Mouse (Mus musculus) embryo, embryonic 9.5 days (tissue): Measurements from ENCODE around the gene Tgtp2.
"Not testable (repeated sequence)": the region's sequence is repeated elsewhere in the genome, so short reads cannot be mapped to it uniquely, and the experiment has no call there.

Experiments used
- DNase-seq: peaks from one replicate; pipeline ENCODE4 v3.0.0-alpha.2; 2017; ENCODE audit errors: extremely low spot score

Tgtp2 gene

DNA sequence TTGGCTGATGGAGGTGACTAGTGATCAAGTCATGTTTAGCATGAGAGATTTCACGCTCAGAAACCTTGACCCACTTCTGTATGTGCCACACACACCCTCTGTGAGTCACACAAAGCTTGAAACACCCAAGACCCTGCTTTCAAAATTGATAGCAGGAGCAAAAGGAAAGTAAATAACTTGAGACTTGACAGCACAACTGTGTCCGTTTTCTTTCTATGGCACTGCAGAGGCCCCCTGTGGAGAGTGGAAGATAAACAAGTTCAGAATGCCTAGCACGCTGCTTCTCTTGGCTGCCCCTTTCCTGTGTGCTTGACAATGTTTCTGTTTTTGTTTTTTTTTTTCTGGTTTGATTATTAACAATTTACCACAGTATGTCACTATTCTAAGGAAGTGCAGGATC lies 20.9 kb upstream of the Tgtp2 start:
- DNase-seq = no peak

DNA sequence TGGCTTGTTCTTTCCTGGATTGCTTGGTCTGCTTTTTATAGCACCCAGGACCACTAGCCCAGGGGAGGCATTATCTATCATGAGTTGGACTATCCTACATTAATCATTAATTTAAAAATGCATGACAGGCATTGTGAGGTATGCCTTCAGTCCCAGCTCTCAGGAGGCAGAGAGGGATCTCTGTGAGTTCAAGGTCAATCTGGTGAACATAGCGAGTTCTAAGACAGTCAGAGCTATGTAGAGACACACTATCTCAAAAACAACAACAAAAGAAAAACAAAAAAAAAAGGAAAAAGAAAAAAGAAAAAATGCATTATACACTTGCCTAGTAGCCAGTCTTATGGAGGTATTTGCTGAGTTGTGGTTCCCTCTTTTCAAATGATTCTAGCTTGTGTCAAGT lies 20.4 kb upstream of the Tgtp2 start:
- no peak for DNase-seq

DNA sequence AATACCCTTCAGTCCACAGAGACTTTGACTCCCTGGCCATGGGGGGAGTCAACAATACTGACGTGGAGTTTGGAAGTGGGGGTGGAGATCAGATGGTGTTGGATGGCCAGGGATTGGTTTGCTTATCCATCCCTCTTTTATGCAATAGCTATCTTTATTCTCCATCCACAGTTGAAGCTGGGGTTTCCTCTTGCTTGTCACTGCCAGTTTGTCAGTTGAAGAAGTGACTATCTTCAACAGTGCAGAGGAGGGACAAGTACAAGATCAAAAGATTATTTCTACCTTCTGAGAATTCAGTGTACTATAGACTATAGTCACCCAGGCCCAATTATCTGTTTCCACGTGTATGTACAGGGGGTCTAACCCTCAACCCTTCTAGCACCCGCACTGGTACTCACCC lies 19.8 kb upstream of the Tgtp2 start:
- no peak for DNase-seq

DNA sequence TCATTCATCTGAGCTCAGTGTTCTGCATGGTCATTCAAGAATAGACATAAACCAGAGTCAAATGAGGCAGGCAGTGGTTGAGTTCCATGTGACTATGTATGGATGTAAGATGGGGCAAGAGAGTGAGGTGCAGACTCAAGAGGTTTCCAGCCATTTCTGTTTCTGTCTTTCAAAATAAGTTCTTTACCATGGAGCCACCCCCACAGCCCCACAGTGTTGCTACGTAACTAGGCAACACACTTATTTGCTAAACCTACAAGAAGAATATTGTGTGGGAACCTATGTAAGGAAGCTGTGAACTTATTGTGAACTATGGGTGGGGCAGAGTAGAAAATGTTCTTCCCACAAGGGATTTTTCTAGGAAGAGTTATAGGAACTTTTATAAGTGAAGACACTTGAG lies 19.1 kb upstream of the Tgtp2 start:
- DNase-seq = no peak

DNA sequence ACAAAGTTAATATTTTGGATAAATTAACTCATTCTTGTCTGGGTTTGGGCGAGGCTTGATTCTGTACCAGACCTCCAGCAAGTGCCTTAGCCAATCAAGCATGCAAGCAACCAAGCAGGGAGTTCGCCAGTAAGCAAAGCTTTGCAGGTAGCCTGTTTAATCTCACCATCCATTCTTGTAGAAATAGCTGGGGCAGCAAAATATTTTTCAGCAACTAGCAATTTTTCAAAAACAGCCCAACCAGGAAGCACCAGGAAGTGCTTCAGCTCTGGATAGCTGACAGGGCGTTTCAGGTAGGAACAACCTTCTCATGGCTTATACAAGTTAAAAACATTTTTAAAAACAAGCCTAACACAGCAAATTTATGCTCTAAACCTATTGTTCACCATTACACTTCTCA lies 17.9 kb upstream of the Tgtp2 start:
- DNase-seq = no peak

DNA sequence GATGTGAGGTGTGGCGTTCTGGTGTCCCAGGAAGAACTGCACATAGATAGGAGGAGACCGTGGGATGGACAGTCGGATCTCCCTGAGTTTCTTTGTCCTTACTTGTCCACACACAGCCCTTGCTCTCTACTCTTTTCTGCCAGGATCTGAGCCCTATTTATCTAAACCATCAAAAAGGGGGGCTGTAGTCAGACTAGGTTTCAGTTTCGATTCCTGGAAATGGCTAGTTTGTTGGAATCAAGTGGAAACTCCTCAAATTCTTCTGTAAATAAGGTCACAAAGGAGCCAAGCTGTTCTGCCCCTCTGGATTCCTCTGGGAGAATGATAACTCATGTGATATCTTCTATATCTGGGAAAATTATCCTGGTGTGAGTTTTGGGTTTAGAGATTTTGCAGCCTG lies 17.4 kb upstream of the Tgtp2 start:
- no peak for DNase-seq

DNA sequence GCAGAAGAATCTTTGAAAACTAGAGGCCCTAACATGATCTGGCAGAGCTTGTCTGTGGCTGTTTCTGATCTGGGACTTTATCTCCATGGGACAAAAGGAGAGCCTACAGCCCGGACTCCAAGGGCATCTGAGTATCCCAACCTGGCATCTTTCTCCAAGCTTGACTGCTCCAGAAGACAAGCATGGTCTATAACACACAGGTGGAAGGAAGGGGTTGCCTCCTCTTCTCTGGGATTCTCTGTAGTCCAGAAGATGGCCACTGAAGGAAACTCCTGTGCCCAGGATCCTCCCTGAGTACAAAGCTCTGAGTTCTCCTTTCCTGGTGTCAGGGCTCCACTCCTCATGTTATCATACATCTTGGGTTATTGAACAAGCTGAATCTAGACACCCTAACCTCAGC lies 16.6 kb upstream of the Tgtp2 start:
- no peak for DNase-seq

DNA sequence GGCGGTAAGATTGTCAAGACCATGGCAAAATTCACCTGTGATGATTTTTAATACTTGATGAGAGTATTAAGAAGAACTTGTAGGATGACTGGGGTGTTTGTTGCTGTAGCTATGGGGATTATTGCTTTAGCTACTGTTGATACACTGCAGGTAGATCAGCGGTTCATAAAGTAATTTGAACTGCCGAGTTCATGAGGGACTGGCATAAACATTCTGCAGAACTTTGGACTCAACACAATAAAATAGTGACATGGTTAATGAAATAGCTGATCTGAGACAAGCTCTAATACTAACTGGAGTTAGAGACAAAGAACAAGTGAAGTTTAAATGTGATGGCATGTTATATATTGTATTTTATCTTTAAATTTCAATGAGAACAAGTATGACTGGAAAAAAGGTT lies 14.7 kb upstream of the Tgtp2 start:
- DNase-seq = no peak

DNA sequence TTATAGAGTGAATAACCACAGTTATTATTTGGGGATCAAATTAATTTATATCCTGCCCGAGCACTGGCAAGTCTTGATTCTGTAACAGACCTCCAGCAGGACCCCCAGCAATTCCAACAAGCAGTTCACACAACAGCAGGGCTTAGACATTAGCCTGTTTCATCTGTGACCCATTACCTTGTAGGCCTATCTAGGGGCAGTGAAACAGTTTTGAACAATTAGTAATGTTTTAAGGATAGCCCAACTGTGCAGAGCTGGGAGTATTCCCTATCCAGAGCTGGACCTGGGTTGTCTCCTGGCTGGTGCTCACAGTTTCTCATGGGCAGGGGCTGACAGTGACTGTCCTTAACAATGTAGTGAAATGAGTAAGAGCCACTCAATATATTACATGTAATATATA lies 13.0 kb upstream of the Tgtp2 start:
- no peak for DNase-seq

DNA sequence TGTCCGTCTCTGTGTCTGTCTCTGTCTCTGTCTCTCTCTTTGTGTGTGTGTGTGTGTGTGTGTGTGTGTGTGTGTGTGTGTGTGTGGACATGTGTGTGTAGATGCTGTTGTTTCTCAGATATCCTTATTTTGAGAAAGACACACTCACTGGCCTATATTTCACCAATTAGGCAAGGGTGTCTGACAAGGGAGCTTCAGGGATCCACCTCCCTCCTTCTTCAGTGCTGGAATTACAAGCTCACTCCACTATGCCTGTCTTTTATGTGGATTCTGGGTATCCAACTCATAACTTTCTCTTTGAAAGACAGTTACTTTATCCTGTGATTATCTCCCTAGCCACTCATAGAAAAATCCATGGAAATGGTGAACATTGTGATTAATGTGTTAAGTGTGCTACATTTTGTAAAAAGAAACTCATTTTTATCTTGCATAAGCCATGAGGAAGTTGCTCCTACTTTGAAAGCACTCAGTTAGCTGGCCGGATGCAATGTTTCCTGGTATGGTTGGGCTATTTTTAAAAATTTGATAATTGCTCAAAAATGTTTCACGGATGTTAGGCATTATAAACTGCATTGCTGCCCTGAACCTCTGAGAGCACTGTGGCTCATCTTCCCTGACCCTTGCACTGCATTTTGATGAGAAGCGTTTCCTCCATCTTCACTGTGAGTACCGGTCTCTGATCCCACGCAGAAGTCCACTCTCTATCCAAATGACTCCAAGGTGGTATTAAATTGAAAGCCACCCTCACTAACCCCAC lies 12.2 kb upstream of the Tgtp2 start, which contains the start of gene Ifi47:
Gene Ifi47, plus strand, starts transcription at position 587 of the 757 bp plus-strand sequence.
- not testable (repeated sequence) for DNase-seq

DNA sequence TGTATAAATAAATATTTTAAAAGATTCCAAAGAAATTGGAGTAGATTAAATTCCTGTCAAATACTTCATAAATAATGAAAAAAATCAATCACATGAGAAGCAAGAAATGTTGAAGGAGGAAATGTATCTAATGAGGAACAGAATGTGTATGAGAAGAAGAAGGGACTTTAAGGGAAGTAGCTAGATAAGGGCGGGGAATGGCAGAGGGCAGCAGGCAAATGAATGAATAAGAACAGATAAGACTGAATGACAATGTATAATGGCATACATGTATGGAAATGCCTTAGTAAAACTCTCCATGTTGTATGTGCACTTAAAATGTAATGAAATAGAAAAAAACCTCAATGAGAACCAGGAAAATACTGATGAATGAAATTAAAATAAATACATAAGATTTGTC lies 4.4 kb upstream of the Tgtp2 start:
- no peak for DNase-seq

DNA sequence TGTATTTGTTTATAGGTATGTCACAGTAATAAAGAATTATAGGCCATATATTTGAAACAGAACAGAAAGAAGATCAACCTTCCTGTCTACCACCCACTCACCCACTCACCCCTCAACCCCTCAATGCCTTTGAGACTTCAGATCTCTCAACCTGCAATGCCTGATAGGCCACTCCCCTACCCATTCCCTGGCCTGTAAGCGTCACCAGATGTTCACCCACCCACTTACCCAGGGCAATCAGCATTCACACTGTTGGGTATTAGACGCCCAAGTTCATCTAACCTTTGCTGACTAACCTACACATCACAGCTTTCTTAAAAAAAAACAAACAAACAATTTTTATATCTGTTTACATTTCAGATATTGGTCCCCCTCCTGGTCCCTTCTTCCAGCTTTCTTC lies 2.1 kb downstream of the Tgtp2 start:
- DNase-seq = not testable (repeated sequence)

DNA sequence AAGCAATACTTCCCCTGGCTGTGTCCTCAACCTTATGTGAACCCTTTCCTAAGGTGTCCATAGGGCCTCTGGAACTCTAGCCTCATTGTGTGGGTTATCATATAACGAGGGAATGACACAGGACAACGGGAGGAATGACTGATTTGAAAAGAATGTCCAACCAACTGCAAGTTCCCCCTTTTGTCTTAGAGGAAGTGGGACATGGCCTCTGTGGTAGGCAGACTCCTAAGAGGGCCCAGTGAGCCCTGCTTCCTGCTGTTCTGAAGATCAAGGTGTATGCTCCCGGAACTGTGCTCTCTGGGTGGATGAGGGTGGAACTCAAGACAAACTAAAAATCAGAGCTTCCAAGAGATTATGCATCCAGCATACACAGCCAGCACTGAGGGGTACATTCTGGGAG lies 3.9 kb downstream of the Tgtp2 start:
- DNase-seq = not testable (repeated sequence)

DNA sequence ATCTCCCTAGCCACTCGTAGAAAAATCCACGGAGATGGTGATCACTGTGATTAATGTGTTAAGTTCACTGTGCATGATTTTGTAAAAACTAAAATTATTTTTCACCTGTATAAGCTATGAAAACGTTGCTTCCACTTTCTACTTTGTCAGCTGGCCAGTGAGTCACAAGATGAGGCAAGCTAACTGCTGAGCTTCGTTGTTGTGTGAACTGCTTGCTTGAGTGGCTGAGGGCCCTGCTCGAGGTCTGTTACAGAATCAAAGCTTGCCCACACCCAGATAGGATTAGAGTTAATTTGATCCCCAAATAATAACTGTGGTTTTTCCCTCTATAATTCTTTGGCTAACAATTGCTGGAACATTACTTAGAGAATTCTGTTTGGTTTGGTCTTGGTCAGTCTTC lies 12.1 kb downstream of the Tgtp2 start:
- not testable (repeated sequence) for DNase-seq

DNA sequence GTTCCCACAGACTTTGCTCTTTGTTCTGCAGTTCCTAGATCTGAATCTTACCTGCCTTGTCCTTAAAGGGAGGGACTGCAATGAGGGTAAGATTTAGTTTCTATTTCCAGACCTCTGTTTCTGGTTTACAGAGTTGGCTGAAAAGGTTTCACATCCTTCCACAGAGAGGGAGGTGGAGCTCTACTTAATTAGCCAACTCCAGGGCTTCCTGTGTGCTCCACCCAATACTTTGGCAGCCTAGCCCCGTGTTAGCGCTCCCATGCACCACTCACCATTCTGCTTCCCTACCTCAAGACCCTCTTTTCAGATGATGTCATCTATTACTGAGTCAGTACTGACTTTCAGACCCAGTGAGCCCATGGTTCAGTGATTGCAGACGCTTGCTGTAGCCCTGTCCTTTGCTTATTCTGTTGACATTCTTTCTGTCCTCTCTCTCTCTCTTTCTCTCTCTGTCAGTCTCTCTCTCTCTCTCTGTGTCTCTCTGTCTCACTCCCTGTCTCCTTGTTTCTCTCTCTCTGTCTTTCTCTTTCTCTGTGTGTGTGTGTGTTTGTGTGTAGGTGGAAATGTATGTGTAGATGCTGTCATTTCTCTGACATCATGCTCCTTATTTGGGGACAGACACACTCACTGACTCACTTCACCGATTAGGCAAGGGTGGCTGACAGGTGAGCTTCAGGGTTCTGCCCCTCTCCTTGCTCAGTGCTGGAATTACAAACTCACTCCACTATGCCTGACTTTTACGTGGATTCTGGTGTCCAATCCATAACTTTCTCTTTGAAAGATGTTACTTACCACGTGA lies 12.7 kb downstream of the Tgtp2 start, which contains the start of gene 9930111J21Rik2:
Gene 9930111J21Rik2, minus strand, starts transcription at position 150 of the 799 bp plus-strand sequence.
- DNase-seq = not testable (repeated sequence)

DNA sequence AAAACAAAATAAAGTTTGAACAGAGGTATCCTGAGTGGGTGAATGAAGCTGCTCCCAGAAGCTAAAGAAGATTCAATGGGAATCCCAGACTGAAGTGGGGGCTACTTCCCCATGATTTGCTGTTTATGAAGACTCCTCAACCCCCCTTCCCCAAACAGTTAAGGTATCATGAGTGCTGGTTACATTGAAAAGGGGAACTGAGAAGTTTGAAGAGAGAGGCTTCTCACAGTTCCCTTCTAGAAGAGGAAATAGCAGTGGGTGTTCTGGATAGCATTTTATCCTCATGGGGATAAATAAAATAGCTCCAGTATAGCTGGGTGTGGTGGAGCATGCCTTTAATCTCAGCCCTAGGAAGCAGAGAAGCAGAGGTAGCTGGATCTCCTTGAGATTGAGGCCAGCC lies 13.9 kb downstream of the Tgtp2 start:
- DNase-seq = not testable (repeated sequence)

DNA sequence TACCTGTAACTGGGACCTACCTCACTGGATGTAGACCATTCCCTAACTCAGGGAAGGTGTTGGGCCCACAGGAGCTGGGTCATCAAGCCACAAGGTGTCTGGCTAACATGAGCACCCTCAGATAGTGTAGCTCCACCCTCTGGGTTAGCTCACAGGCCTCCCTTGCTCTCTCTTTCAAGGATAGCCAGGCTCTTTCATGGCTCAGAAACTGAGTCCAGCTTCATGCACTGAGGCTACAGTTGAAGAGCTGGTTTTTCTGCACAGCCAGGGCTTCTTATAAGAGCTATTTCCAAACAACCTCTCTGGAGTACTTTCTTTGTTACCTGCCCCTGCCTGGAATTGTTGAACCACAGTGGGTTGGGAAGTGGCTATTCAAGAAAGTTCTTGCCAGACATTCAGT lies 51.9 kb downstream of the Tgtp2 start:
- DNase-seq = not testable (repeated sequence)
